Mouse (Mus musculus) cortical plate, adult 2 months (tissue): ENCODE data around the gene Dgki.

ENCODE experiments used
- CTCF ChIP-seq: fragments of 200-500 bp; IDR thresholded peaks from 2 replicates; pipeline ENCODE4 v1.5.1; 2011; ENCODE audit warnings: mild to moderate bottlenecking, control low read depth, low read length; ENCODE audit not compliant: insufficient read depth; ENCODE audit errors: extremely low read depth
- POLR2A ChIP-seq: fragments of 200-500 bp; IDR thresholded peaks from 2 replicates; pipeline ENCODE4 v1.6.1; 2011; ENCODE audit warnings: mild to moderate bottlenecking, low read length, control low read depth; ENCODE audit not compliant: insufficient read depth; ENCODE audit errors: extremely low read depth

DNA sequence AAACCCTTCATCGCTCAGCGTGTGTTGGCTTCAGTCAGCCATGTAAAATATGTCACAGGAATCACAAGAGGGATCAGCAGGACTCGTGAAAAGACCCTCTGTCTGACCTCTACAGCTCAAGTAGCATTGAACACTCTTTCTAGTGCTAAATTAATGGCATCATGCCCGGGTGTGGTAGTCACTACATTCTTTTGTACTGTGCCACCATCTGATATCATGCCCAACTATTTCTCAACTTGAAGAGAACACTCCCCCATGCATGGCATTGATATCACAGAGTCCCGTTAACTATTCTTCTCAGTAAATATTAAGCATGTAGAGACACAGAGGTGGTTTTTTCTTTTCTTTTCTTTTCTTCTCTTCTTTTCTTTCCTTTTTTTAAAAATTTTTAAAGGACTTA lies 424.1 kb downstream of the Dgki start:
- TF ChIP-seq CTCF (no peak), POLR2A (no peak)
